15 mouse cellular contexts compared by ENCODE assay signal in genomic region chr2:44540881-44541280, GRCm38 (mm10).
"Had no signal": no experiment of that assay in that cellular context is flagged by ENCODE, and none has a peak within 500 bp of the region (broad histone marks: within the 10 kb centered on the region; RNA-seq: fewer than 3 reads in every experiment).

No protein-coding gene starts in this region.

- ATAC-seq: inflammation-experienced regulatory T-cells, adult 6 months; intestine, postnatal 0 days; liver, postnatal 0 days; midbrain, embryonic 13.5 days had no signal

- H3K9ac ChIP-seq: limb, embryonic 12.5 days; liver, embryonic 13.5 days; liver, postnatal 0 days; lung, embryonic 15.5 days; midbrain, embryonic 13.5 days; neural tube, embryonic 15.5 days had no signal

- DNase-seq: liver; liver, embryonic 13.5 days; liver, postnatal 0 days; lung, postnatal 14 days; right cerebral cortex, adult 18-20 months; right cerebral cortex, postnatal 25 days; thymus, postnatal 4 days had no signal

- H3K9me3 ChIP-seq: limb, embryonic 12.5 days; liver, embryonic 13.5 days; lung, embryonic 15.5 days; midbrain, embryonic 13.5 days; neural tube, embryonic 15.5 days had no signal

- H3K4me2 ChIP-seq: limb, embryonic 12.5 days; liver, embryonic 13.5 days; lung, embryonic 15.5 days; midbrain, embryonic 13.5 days; neural tube, embryonic 15.5 days had no signal

- H3K4me3 ChIP-seq: limb, embryonic 12.5 days; liver, embryonic 13.5 days; lung, embryonic 15.5 days; midbrain, embryonic 13.5 days; myocyte; neural tube, embryonic 15.5 days had no signal

- H3K27ac ChIP-seq: limb, embryonic 12.5 days; liver, embryonic 13.5 days; lung, embryonic 15.5 days; macrophage; midbrain, embryonic 13.5 days; neural tube, embryonic 15.5 days had no signal

- H3K27me3 ChIP-seq: limb, embryonic 12.5 days; liver, embryonic 13.5 days; lung, embryonic 15.5 days; midbrain, embryonic 13.5 days; neural tube, embryonic 15.5 days had no signal

- H3K4me1 ChIP-seq: limb, embryonic 12.5 days; liver, embryonic 13.5 days; lung, embryonic 15.5 days; neural tube, embryonic 15.5 days had no signal

- H3K36me3 ChIP-seq: limb, embryonic 12.5 days; liver, embryonic 13.5 days; lung, embryonic 15.5 days; midbrain, embryonic 13.5 days; neural tube, embryonic 15.5 days had no signal
